Mouse (Mus musculus) liver, postnatal 0 days (tissue): Measurements from ENCODE around the gene Sgms1. TPM values are rescaled to one million over a fixed set of nuclear protein-coding genes. Genes with fewer than 3 reads are reported as not detected.

Source experiments
- ATAC-seq: fragments of 200-750 bp; cut with Nextera tagmentation; 2 replicates; pipeline ENCODE4 v1.8.0; 2017; ENCODE audit warnings: mild to moderate bottlenecking, moderate library complexity
- DNase-seq: peaks from one replicate; pipeline ENCODE4 v3.0.0-alpha.2; 2016
- H3K27ac ChIP-seq: fragments of 300-500 bp; sonication (generic); 2 replicates; pipeline ENCODE4 v1.5.1; 2014; ENCODE audit warnings: antibody characterized with exemption, moderate library complexity, mild to moderate bottlenecking, low read depth
- H3K27me3 ChIP-seq: fragments of 300-500 bp; sonication (generic); 2 replicates; pipeline ENCODE4 v1.6.1; 2014; ENCODE audit warnings: low read length, control low read depth, mixed read lengths; ENCODE audit not compliant: insufficient read depth
- H3K36me3 ChIP-seq: fragments of 300-500 bp; sonication (generic); replicated peaks from 2 replicates; pipeline ENCODE4 v1.6.1; 2014; ENCODE audit warnings: mild to moderate bottlenecking, control low read depth, low read length, moderate library complexity, mixed read lengths; ENCODE audit not compliant: insufficient read depth
- H3K4me1 ChIP-seq: fragments of 300-500 bp; sonication (generic); 2 replicates; pipeline ENCODE4 v1.6.1; 2014; ENCODE audit warnings: antibody characterized with exemption, mild to moderate bottlenecking, control low read depth; ENCODE audit not compliant: insufficient read depth
- H3K4me2 ChIP-seq: fragments of 300-500 bp; sonication (generic); 2 replicates; pipeline ENCODE4 v1.6.1; 2014; ENCODE audit warnings: low read depth, mild to moderate bottlenecking, low read length, moderate library complexity, mixed read lengths
- H3K4me3 ChIP-seq: fragments of 300-500 bp; sonication (generic); 2 replicates; pipeline ENCODE4 v1.5.1; 2014; ENCODE audit warnings: low read depth, low read length
- H3K9ac ChIP-seq: fragments of 300-500 bp; sonication (generic); replicated peaks from 2 replicates; pipeline ENCODE4 v1.6.1; 2014; ENCODE audit warnings: mild to moderate bottlenecking, moderate library complexity
- H3K9me3 ChIP-seq: fragments of 300-500 bp; sonication (generic); 2 replicates; pipeline ENCODE4 v1.6.1; 2016; ENCODE audit warnings: mild to moderate bottlenecking, control low read depth, low read length, mixed read lengths
- CTCF ChIP-seq: sonication (generic); IDR thresholded peaks from 2 replicates; pipeline ENCODE4 v1.5.1; 2016; ENCODE audit warnings: antibody characterized with exemption, low read depth
- EP300 ChIP-seq: IDR thresholded peaks from 2 replicates; pipeline ENCODE4 v1.6.1; 2016; ENCODE audit warnings: antibody characterized with exemption, low read depth, mild to moderate bottlenecking
- WGBS: fragments of 180-500 bp; shearing (Covaris S2); extraction: QIAGEN DNeasy Blood & Tissue Kit; methylation state at CpG from one replicate; pipeline ENCODE4 v1.1.7; 2014; ENCODE audit not compliant: insufficient replicate concordance; 5-methylcytosine and 5-hydroxymethylcytosine counted together
- polyA plus RNA-seq: library from polyadenylated mRNA; unstranded; fragments of >200 nt; fragmentation: Nextera tagmentation; extraction: Ambion mirVana; gene quantifications from 2 replicates; pipeline ENCODE4 v1.2.1, GENCODE M21; 2015

Gene Sgms1
- polyA plus RNA-seq, 1 experiment from 2014 or later = 16.0 TPM

DNA sequence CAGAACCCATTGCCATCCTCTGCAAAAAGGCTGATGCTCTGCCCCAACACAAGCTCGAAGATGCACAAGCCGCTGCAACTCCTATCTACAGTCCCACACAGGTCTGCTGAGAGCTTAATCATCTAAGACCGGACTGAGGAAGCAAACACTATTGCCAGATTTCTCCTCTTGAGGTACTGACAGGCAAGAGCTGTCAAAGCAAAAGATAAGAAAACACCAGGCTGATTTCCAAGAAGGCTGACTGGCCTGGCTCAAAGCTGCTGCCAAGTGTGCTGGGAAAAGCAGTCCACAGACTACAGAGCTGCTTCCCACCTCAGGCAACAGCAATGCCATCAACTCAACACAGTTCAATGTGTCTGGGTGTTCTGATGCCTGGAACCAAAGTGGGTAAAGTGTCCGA, 17.1 kb downstream of the Sgms1 start:
- ATAC-seq (peak; percentile 82), DNase-seq (no peak)
- no peaks in the 10 kb centered on the region for H3K27me3 ChIP-seq
- no peak overlapping the region for H3K4me2 ChIP-seq
- H3K36me3 ChIP-seq = no peaks in the 10 kb centered on the region
- no peak overlapping the region for H3K27ac ChIP-seq
- TF ChIP-seq CTCF (no peak), EP300 (peak; percentile 83)
- H3K9ac ChIP-seq = no peak overlapping the region
- H3K4me1 ChIP-seq = peaks cover 21% of the 10 kb centered on the region
- H3K4me3 ChIP-seq = no peak overlapping the region
- 59% methylated on average over 4 of the region's 4 CpGs for WGBS
- H3K9me3 ChIP-seq = no peaks in the 10 kb centered on the region

DNA sequence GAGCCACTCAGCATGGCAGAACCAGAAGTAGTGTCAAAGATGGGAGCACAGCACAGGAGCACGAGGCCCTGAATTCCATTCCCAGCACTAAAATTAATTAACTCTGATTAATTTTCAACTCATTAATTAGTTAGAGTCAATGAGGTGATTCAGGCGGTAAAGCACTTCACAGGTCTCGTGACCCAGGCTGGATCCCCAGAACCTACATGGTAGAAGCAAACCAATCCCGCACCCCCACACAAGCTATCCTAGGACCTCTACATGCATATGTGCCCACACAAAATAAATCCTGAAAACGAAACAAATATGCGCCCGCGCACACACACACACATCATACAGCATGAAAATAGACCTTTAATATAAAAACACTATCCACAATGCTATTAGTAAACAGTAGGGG, 22.2 kb downstream of the Sgms1 start:
- Histone ChIP-seq H3K9ac (no peak overlapping the region), H3K36me3 (no peaks in the 10 kb centered on the region), H3K4me2 (no peak overlapping the region), H3K27ac (no peak overlapping the region), H3K4me1 (no peaks in the 10 kb centered on the region), H3K27me3 (no peaks in the 10 kb centered on the region), H3K4me3 (no peak overlapping the region), H3K9me3 (no peaks in the 10 kb centered on the region)
- TF ChIP-seq EP300 (no peak), CTCF (no peak)
- no peak for DNase-seq
- WGBS = 89% methylated on average over 8 of the region's 8 CpGs
- no peak for ATAC-seq

- Histone ChIP-seq H3K36me3 (no peaks in the 10 kb centered on the region), H3K27ac (no peak overlapping the region), H3K4me2 (no peak overlapping the region), H3K4me3 (no peak overlapping the region), H3K27me3 (no peaks in the 10 kb centered on the region), H3K4me1 (peaks cover 3% of the 10 kb centered on the region; the same call in 1 of the 2 replicates), H3K9me3 (no peaks in the 10 kb centered on the region), H3K9ac (no peak overlapping the region)
- DNase-seq = no peak
- TF ChIP-seq CTCF = no peak
- TF ChIP-seq EP300 = no peak
- no peak for ATAC-seq
- WGBS = 82% methylated on average over 9 of the region's 9 CpGs
These were observed 23.1 kb downstream of the Sgms1 start for GRCm38 (mm10) chr19:32366406-32366805.

- peaks cover 10% of the 10 kb centered on the region; the same call in 1 of the 2 replicates for H3K4me1 ChIP-seq
- H3K36me3 ChIP-seq = no peaks in the 10 kb centered on the region
- H3K9ac ChIP-seq = no peak overlapping the region
- 80% methylated on average over 6 of the region's 6 CpGs for WGBS
- ATAC-seq (no peak), DNase-seq (no peak)
- H3K27ac ChIP-seq = no peak overlapping the region
- no peak overlapping the region for H3K4me3 ChIP-seq
- H3K4me2 ChIP-seq = no peak overlapping the region
- no peaks in the 10 kb centered on the region for H3K9me3 ChIP-seq
- H3K27me3 ChIP-seq = no peaks in the 10 kb centered on the region
- TF ChIP-seq CTCF (no peak), EP300 (no peak)
These were observed 24.4 kb downstream of the Sgms1 start for GRCm38 (mm10) chr19:32365111-32365510.

DNA sequence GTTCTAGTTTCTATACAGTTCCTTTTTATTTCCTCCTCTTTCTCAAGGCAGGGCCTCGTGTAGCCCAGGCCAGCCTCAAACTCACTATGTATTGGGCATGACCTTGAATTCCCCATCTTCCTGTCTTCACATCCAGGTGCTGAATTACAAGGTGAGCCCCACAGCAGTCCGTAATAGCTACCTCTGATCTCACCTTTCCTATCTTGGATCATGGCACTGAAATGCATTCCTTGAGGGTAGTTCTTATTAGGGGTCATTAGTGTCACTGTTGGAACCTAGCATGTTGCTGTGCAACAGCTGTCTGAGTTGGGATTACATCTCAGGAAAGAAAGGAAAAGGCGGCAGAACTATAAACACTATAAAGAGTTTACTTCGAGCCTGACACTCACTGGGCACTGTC, 25.9 kb downstream of the Sgms1 start:
- no peak for ATAC-seq
- H3K9ac ChIP-seq = no peak overlapping the region
- 78% methylated on average over 4 of the region's 4 CpGs for WGBS
- no peaks in the 10 kb centered on the region for H3K36me3 ChIP-seq
- H3K4me1 ChIP-seq = peaks cover 10% of the 10 kb centered on the region; the same call in 1 of the 2 replicates
- H3K9me3 ChIP-seq = no peaks in the 10 kb centered on the region
- no peak overlapping the region for H3K4me2 ChIP-seq
- DNase-seq = no peak
- H3K27me3 ChIP-seq = no peaks in the 10 kb centered on the region
- no peak overlapping the region for H3K4me3 ChIP-seq
- no peak overlapping the region for H3K27ac ChIP-seq
- TF ChIP-seq EP300 = no peak

DNA sequence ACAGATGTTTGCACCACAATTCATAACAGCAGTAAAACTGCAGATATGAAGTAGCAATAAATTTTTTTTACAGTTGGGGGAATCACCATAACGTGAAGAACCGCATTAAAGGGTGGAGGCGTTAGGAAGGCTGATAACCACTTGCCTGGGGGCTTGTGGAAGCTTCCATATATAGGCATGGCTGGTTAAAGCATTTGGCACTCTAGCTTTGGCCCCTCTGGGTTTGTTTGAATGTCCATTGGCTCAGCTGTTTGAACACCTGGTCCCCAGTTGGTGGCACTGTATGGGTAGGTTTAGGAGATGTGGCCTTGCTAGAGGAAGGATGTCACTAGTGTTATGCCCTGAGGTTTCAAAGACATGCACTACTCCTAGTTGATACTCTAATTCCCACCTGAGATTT, 27.0 kb downstream of the Sgms1 start:
- peak; percentile 27; the same call in 1 of the 2 replicates for TF ChIP-seq EP300
- peak; percentile 42 for TF ChIP-seq CTCF
- 63% methylated on average over 3 of the region's 3 CpGs for WGBS

More for the DNA sequence above, 27.0 kb downstream of the Sgms1 start:
- H3K4me2 ChIP-seq = no peak overlapping the region
- H3K4me1 ChIP-seq = peaks cover 10% of the 10 kb centered on the region; the same call in 1 of the 2 replicates
- no peaks in the 10 kb centered on the region for H3K36me3 ChIP-seq
- H3K9me3 ChIP-seq = no peaks in the 10 kb centered on the region
- no peak overlapping the region for H3K4me3 ChIP-seq
- no peak for ATAC-seq
- H3K27me3 ChIP-seq = no peaks in the 10 kb centered on the region
- no peak overlapping the region for H3K27ac ChIP-seq
- no peak for DNase-seq
- H3K9ac ChIP-seq = no peak overlapping the region
